Mouse (Mus musculus) heart, embryonic 14.5 days (tissue): ENCODE results near the gene Lrrd1. TPM values are rescaled to one million over a fixed set of nuclear protein-coding genes. Genes with fewer than 3 reads are reported as not detected.
A peak's percentile ranks its signal among the peaks of the same experiment; 100 is the strongest.
"Not testable (repeated sequence)": the region's sequence is repeated elsewhere in the genome, so short reads cannot be mapped to it uniquely, and the experiment has no call there.

Source experiments
- ATAC-seq: fragments of 200-750 bp; cut with Nextera tagmentation; 2 replicates; pipeline ENCODE4 v1.8.0; 2017; ENCODE audit warnings: low read depth, moderate TSS enrichment; ENCODE audit not compliant: insufficient number of reproducible peaks, insufficient read depth, low FRiP score
- H3K27ac ChIP-seq, 2 experiments: fragments of 200-500 bp in 1 of 2; fragments of 300-500 bp in 1 of 2; sonication (generic) in 1 of 2; replicated peaks in 1 of 2; 2 replicates each; pipeline ENCODE4 v1.5.1; 2012 to 2014; ENCODE audit warnings: low read depth in 2 of 2, low read length in 2 of 2, control low read depth in 1 of 2, mild to moderate bottlenecking in 1 of 2, mixed read lengths in 1 of 2; ENCODE audit not compliant: control insufficient read depth in 1 of 2, insufficient read depth in 1 of 2
- H3K27me3 ChIP-seq: fragments of 300-500 bp; sonication (generic); 2 replicates; pipeline ENCODE4 v1.6.1; 2014; ENCODE audit warnings: mild to moderate bottlenecking, low read length, control low read depth; ENCODE audit not compliant: control insufficient read depth, insufficient read depth
- H3K36me3 ChIP-seq: fragments of 300-500 bp; sonication (generic); 2 replicates; pipeline ENCODE4 v1.6.1; 2014; ENCODE audit warnings: mild to moderate bottlenecking, control low read depth, low read length, mixed read lengths; ENCODE audit not compliant: control insufficient read depth, insufficient read depth
- H3K4me1 ChIP-seq, 2 experiments: fragments of 200-500 bp in 1 of 2; fragments of 300-500 bp in 1 of 2; sonication (generic) in 1 of 2; 2 replicates each; pipeline ENCODE4 v1.6.1; 2012 to 2014; ENCODE audit warnings: low read length in 2 of 2, control low read depth in 1 of 2, mixed read lengths in 1 of 2; ENCODE audit not compliant: control insufficient read depth in 2 of 2, insufficient read depth in 2 of 2
- H3K4me2 ChIP-seq: fragments of 300-500 bp; sonication (generic); 2 replicates; pipeline ENCODE4 v1.6.1; 2014; ENCODE audit warnings: mild to moderate bottlenecking, low read length
- H3K4me3 ChIP-seq, 2 experiments: fragments of 200-500 bp in 1 of 2; fragments of 300-500 bp in 1 of 2; sonication (generic) in 1 of 2; 2 replicates each; pipeline ENCODE4 v1.5.1; 2012 to 2014; ENCODE audit warnings: low read length in 2 of 2, mild to moderate bottlenecking in 2 of 2, control low read depth in 1 of 2, low read depth in 1 of 2, moderate library complexity in 1 of 2; ENCODE audit not compliant: control insufficient read depth in 1 of 2, insufficient read depth in 1 of 2
- H3K9ac ChIP-seq: fragments of 300-500 bp; sonication (generic); 2 replicates; pipeline ENCODE4 v1.6.1; 2014; ENCODE audit warnings: mild to moderate bottlenecking, low read length
- H3K9me3 ChIP-seq: fragments of 300-500 bp; sonication (generic); 2 replicates; pipeline ENCODE4 v1.6.1; 2016; ENCODE audit warnings: low read length, control low read depth; ENCODE audit not compliant: control insufficient read depth
- WGBS: fragments of 180-500 bp; shearing (Covaris S2); extraction: QIAGEN DNeasy Blood & Tissue Kit; methylation state at CpG from one replicate; pipeline ENCODE4 v1.1.7; 2014; 5-methylcytosine and 5-hydroxymethylcytosine counted together
- polyA plus RNA-seq: library from polyadenylated mRNA; unstranded; fragments of >200 nt; fragmentation: Nextera tagmentation; extraction: Ambion mirVana; gene quantifications from 2 replicates; pipeline ENCODE4 v1.2.1, GENCODE M21; 2014

Gene Lrrd1
- polyA plus RNA-seq, 1 experiment from 2014 or later = 0.30 TPM

DNA sequence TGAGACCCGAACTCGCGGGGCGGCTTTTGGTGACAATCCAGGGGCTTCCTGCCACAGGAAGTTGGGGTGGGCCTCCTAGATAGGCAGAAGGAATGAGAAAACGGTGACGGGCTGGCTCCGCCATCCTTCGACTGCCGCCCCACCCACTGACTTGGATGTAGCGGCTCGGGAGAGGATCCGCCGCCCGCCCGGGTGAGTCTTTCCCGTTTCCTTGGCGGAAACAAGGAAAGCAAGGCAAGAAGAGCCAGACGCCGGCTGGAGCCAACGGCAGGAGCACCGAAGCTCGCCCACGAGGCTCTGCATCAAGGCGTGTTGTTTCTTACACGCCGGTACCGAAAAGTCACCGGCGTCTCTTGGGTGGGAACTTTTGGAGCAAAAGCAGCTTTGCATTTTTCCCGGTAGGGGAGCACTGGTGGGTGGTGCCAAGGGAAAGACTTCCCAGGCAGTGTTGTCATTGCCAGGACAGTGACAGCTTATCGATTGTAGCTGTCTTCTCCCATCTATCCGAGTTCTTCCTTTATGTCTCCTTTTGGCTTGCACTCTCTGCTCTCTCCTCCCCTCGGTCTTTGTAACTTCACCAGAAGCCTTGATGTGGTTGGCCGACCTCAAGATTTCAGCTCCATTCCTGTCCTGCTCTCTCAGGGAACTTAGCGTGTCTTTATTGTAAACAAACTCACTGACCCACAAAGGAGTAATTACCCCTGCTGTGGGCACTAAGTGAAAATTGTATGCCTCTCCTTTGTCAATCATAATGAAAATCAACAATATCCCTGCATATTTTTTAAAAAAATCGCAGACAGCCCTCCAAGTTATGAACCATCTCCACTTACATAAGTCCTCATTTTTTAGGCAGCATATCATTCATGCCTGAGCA, 41.4 kb upstream of the Lrrd1 start:
- Histone ChIP-seq H3K27ac (peak overlapping the region; percentile 82 to 87), H3K9me3 (no peaks in the 10 kb centered on the region), H3K4me1 (peaks cover 2 to 4% of the 10 kb centered on the region in 2 experiments; a peak in 3 of 4 replicates), H3K27me3 (no peaks in the 10 kb centered on the region), H3K4me3 (peak overlapping the region; percentile 88 to 90), H3K9ac (peak overlapping the region; percentile 87), H3K4me2 (peak overlapping the region; percentile 85), H3K36me3 (peaks cover 19% of the 10 kb centered on the region)
- under 1% methylated on average over 35 of the region's 36 CpGs for WGBS
- peak; percentile 54; the same call in 1 of the 2 replicates for ATAC-seq

GRCm38 (mm10) chr5:3808472-3808871, 36.5 kb upstream of the Lrrd1 start:
- Histone ChIP-seq H3K9me3 (no peaks in the 10 kb centered on the region), H3K27ac (no peak overlapping the region), H3K4me3 (no peak overlapping the region), H3K4me2 (no peak overlapping the region), H3K27me3 (no peaks in the 10 kb centered on the region), H3K4me1 (peaks cover 2 to 4% of the 10 kb centered on the region in 2 experiments; a peak in 3 of 4 replicates), H3K36me3 (peaks cover 46% of the 10 kb centered on the region), H3K9ac (no peak overlapping the region)
- no peak for ATAC-seq
- 93% methylated on average over 1 of the region's 1 CpGs for WGBS

GRCm38 (mm10) chr5:3834107-3834506, 10.9 kb upstream of the Lrrd1 start:
- H3K4me1 ChIP-seq = no peaks in the 10 kb centered on the region
- no peak overlapping the region for H3K4me3 ChIP-seq
- H3K9me3 ChIP-seq = peaks cover 5% of the 10 kb centered on the region; the same call in 1 of the 2 replicates
- H3K9ac ChIP-seq = no peak overlapping the region
- H3K27me3 ChIP-seq = no peaks in the 10 kb centered on the region
- ATAC-seq = no peak
- peaks cover 69% of the 10 kb centered on the region for H3K36me3 ChIP-seq
- no peak overlapping the region for H3K27ac ChIP-seq
- WGBS = 58% methylated on average over 1 of the region's 1 CpGs
- no peak overlapping the region for H3K4me2 ChIP-seq

- H3K9ac ChIP-seq = no peak overlapping the region
- 32% methylated on average over 4 of the region's 4 CpGs for WGBS
- no peak overlapping the region for H3K4me3 ChIP-seq
- ATAC-seq = no peak
- no peaks in the 10 kb centered on the region for H3K27me3 ChIP-seq
- H3K36me3 ChIP-seq = no peaks in the 10 kb centered on the region
- H3K27ac ChIP-seq = no peak overlapping the region
- no peaks in the 10 kb centered on the region for H3K4me1 ChIP-seq
- H3K9me3 ChIP-seq = no peaks in the 10 kb centered on the region
- H3K4me2 ChIP-seq = no peak overlapping the region
Measured at GRCm38 (mm10) chr5:3870161-3870560, 25.2 kb downstream of the Lrrd1 start.

GRCm38 (mm10) chr5:3872348-3872747, 27.4 kb downstream of the Lrrd1 start:
- ATAC-seq = no peak
- no peak overlapping the region for H3K9ac ChIP-seq
- no peaks in the 10 kb centered on the region for H3K9me3 ChIP-seq
- no peaks in the 10 kb centered on the region for H3K4me1 ChIP-seq
- no peak overlapping the region for H3K4me2 ChIP-seq
- no peaks in the 10 kb centered on the region for H3K27me3 ChIP-seq
- no peak overlapping the region for H3K4me3 ChIP-seq
- WGBS = 61% methylated on average over 1 of the region's 1 CpGs
- no peaks in the 10 kb centered on the region for H3K36me3 ChIP-seq
- no peak overlapping the region for H3K27ac ChIP-seq

DNA sequence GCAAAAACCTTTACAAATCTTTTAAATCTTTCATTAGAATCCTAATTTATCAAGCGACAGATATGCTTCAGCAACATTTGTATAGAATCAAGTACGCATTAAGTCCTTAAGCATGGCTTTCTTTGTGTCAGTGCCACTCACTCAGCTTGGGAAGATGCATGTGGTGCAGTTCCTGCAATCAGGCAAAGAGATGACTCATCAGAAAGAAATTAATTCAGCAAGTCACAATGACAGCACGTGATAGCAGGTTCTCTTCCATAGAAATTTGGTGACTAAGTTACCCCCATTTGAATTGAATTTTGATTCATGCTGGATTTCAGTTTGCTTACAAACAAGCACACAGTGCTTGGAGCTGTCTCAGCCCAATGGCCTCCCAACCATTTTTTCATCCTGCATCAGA, 28.5 kb downstream of the Lrrd1 start:
- no peak for ATAC-seq
- Histone ChIP-seq H3K4me1 (no peaks in the 10 kb centered on the region), H3K27ac (no peak overlapping the region), H3K9me3 (no peaks in the 10 kb centered on the region), H3K4me3 (no peak overlapping the region), H3K27me3 (no peaks in the 10 kb centered on the region), H3K9ac (no peak overlapping the region), H3K4me2 (no peak overlapping the region), H3K36me3 (no peaks in the 10 kb centered on the region)
- WGBS = 71% methylated on average over 3 of the region's 3 CpGs

GRCm38 (mm10) chr5:3886862-3887261, 41.9 kb downstream of the Lrrd1 start:
- 74% methylated on average over 6 of the region's 7 CpGs for WGBS

More at GRCm38 (mm10) chr5:3886862-3887261, 41.9 kb downstream of the Lrrd1 start:
- H3K27ac ChIP-seq, H3K27me3 ChIP-seq, H3K9ac ChIP-seq, H3K36me3 ChIP-seq, H3K4me3 ChIP-seq, H3K9me3 ChIP-seq, H3K4me1 ChIP-seq, ATAC-seq, H3K4me2 ChIP-seq: not testable (repeated sequence)
